Mouse (Mus musculus) neural tube, embryonic 13.5 days (tissue): ENCODE measurements around the gene Ccl17. TPM values are rescaled to one million over a fixed set of nuclear protein-coding genes. Genes with fewer than 3 reads are reported as not detected.
A peak's percentile ranks its signal among the peaks of the same experiment; 100 is the strongest.

Experiments
- ATAC-seq: fragments of 200-750 bp; cut with Nextera tagmentation; 2 replicates; pipeline ENCODE4 v1.8.0; 2017; ENCODE audit warnings: low read depth, mild to moderate bottlenecking, moderate TSS enrichment, moderate library complexity
- H3K27ac ChIP-seq: fragments of 300-500 bp; sonication (generic); replicated peaks from 2 replicates; pipeline ENCODE4 v1.5.1; 2015; ENCODE audit warnings: moderate library complexity, mild to moderate bottlenecking, inconsistent platforms
- H3K27me3 ChIP-seq: fragments of 300-500 bp; sonication (generic); 2 replicates; pipeline ENCODE4 v1.6.1; 2015; ENCODE audit warnings: mild to moderate bottlenecking, inconsistent platforms
- H3K36me3 ChIP-seq: fragments of 300-500 bp; sonication (generic); 2 replicates; pipeline ENCODE4 v1.6.1; 2015; ENCODE audit warnings: mild to moderate bottlenecking, inconsistent platforms
- H3K4me1 ChIP-seq: fragments of 300-500 bp; sonication (generic); replicated peaks from 2 replicates; pipeline ENCODE4 v1.6.1; 2015; ENCODE audit warnings: inconsistent platforms
- H3K4me2 ChIP-seq: fragments of 300-500 bp; sonication (generic); 2 replicates; pipeline ENCODE4 v1.6.1; 2015; ENCODE audit warnings: inconsistent platforms, mild to moderate bottlenecking, moderate library complexity
- H3K4me3 ChIP-seq: fragments of 300-500 bp; sonication (generic); 2 replicates; pipeline ENCODE4 v1.5.1; 2015; ENCODE audit warnings: mild to moderate bottlenecking, inconsistent platforms
- H3K9ac ChIP-seq: fragments of 300-500 bp; sonication (generic); 2 replicates; pipeline ENCODE4 v1.6.1; 2015; ENCODE audit warnings: moderate library complexity, mild to moderate bottlenecking, inconsistent platforms
- H3K9me3 ChIP-seq: fragments of 300-500 bp; sonication (generic); 2 replicates; pipeline ENCODE4 v1.6.1; 2016; ENCODE audit warnings: inconsistent platforms
- WGBS: fragments of 180-500 bp; shearing (Covaris S2); methylation state at CpG from one replicate; pipeline ENCODE4 v1.1.7; 2015; 5-methylcytosine and 5-hydroxymethylcytosine counted together
- polyA plus RNA-seq: library from polyadenylated mRNA; unstranded; fragments of >200 nt; fragmentation: Nextera tagmentation; extraction: Ambion mirVana; gene quantifications from 2 replicates; pipeline ENCODE4 v1.2.1, GENCODE M21; 2015

The Ccl17 gene
- polyA plus RNA-seq, 1 experiment from 2014 or later: not detected

DNA sequence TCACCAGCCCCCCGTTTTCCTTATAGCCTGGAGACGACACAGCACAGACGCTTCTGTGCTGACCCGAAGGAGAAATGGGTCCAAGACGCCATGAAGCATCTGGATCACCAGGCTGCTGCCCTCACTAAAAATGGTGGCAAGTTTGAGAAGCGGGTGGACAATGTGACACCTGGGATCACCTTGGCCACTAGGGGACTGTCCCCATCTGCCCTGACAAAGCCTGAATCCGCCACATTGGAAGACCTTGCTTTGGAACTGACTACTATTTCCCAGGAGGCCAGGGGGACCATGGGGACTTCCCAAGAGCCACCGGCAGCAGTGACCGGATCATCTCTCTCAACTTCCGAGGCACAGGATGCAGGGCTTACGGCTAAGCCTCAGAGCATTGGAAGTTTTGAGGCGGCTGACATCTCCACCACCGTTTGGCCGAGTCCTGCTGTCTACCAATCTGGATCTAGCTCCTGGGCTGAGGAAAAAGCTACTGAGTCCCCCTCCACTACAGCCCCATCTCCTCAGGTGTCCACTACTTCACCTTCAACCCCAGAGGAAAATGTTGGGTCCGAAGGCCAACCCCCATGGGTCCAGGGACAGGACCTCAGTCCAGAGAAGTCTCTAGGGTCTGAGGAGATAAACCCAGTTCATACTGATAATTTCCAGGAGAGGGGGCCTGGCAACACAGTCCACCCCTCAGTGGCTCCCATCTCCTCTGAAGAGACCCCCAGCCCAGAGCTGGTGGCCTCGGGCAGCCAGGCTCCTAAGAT is 30.5 kb upstream of the Ccl17 start:
- Histone ChIP-seq H3K9ac (no peak overlapping the region), H3K4me2 (no peak overlapping the region), H3K4me3 (no peak overlapping the region), H3K27ac (no peak overlapping the region), H3K27me3 (no peaks in the 10 kb centered on the region), H3K4me1 (peaks cover 22% of the 10 kb centered on the region), H3K36me3 (no peaks in the 10 kb centered on the region), H3K9me3 (no peaks in the 10 kb centered on the region)
- no peak for ATAC-seq
- WGBS: 93% methylated on average over 16 of the region's 16 CpGs

DNA sequence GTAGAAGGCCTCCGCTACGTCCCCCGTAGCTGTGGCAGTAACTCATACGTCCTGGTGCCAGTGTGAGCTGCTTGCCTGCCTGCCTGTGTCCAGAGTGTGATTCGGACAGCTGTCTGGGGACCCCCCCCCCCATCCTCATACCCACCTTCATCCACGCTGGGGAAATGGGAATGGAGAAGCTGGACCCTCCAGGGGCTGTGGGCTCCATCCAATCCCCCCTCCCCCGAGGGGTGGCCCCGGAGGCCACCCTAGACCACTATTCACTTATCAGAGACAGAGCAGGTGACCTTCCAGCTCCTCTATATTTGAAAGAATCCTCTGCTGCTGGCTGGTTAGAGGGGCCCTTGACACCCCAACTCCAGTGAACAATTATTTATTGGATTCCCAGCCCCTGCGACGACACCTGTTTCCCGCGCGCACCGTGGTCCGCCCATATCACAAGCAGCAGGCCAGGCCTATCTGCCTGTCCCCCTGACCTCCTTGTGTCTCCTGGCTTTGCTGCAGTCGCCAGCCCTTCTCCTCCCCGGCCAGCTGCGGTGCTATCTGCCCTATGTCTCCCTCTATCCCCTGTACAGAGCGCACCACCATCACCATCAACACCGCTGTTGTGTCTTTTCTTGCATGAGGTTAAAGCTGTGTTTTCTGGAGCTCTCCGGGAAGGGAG is 29.6 kb upstream of the Ccl17 start:
- Histone ChIP-seq H3K4me2 (no peak overlapping the region), H3K36me3 (no peaks in the 10 kb centered on the region), H3K4me3 (no peak overlapping the region), H3K9me3 (no peaks in the 10 kb centered on the region), H3K9ac (no peak overlapping the region), H3K4me1 (peaks cover 22% of the 10 kb centered on the region), H3K27me3 (no peaks in the 10 kb centered on the region), H3K27ac (no peak overlapping the region)
- WGBS: 87% methylated on average over 21 of the region's 21 CpGs
- ATAC-seq: no peak

DNA sequence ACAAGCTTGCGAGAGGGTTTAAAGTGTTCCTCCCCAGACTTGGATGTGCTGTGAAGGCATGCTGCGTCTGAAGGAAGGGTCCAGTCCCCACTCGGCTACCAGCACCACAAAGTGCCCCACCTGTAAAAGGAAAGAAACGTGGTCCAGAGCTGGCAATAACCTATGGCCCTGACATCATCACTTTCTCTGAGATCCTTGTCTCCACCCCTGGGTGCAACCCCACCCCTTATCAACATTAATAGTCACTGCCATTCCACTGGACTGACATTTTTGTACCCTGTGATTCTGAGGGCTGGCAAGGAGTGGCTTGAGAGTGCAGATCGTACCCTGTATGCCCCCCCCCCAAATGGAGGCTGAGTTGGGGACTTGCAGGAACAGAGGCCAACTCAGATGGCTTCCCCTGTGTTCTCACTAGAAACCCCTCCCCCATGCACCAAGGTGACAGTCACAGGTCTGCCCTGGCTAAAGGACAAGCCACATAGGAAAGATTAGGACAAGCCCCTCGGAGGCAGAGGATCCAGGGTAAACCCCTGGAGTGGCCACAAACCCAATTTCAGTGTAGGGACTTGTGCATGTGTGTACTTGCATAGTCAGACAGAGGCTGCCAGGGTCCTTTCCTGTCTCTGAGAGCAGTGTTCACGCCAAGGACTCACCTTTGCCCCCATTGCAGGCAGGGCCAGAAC is 29.0 kb upstream of the Ccl17 start:
- no peaks in the 10 kb centered on the region for H3K36me3 ChIP-seq
- H3K27ac ChIP-seq: no peak overlapping the region
- H3K27me3 ChIP-seq: no peaks in the 10 kb centered on the region
- no peak overlapping the region for H3K9ac ChIP-seq
- no peak overlapping the region for H3K4me2 ChIP-seq
- WGBS: 64% methylated on average over 7 of the region's 7 CpGs
- no peaks in the 10 kb centered on the region for H3K9me3 ChIP-seq
- no peak overlapping the region for H3K4me3 ChIP-seq
- ATAC-seq: no peak
- peaks cover 22% of the 10 kb centered on the region for H3K4me1 ChIP-seq

DNA sequence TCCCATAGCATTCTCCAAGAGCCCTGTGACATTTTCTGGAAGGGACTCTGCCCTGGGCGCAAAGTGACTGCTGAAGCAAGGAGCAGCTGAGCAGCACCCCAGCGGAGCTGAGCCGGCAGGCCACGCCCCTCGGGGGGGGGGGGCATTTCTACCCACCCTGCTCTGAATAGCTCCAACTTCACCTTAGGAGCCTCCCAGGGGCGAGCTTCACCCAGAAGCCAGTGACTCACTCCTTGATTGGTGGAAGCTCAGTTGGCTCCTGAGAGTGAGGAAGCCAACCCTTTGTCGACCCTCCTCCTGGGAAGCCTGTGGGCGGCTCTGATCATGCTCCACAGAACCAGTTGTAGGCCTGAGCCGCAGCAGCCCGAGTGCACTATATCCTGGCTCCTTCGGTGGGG is 28.4 kb upstream of the Ccl17 start:
- Histone ChIP-seq H3K27me3 (no peaks in the 10 kb centered on the region), H3K4me3 (no peak overlapping the region), H3K9me3 (no peaks in the 10 kb centered on the region), H3K4me2 (no peak overlapping the region), H3K4me1 (peaks cover 22% of the 10 kb centered on the region), H3K9ac (no peak overlapping the region), H3K27ac (no peak overlapping the region), H3K36me3 (no peaks in the 10 kb centered on the region)
- ATAC-seq: peak; percentile 30; the same call in 1 of the 2 replicates
- 10% methylated on average over 11 of the region's 11 CpGs for WGBS

DNA sequence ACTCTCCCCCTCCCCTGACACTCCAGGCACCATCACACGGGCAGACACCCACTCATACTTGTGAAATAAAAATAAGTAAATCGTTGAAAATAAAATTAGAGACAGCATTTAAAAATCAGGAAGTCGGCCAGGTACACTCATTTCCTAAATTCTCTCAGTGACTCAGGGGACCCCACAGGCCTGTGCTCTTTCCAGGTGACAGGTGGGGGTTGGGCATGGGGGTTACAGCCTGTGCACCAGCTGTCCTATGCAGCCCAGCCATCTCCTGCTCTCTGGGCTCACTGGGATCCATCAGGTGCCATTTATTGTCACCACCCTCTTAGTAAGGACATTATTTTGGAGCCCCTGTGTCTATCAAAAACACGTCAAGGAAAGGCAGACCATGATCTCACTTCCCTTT is 26.4 kb upstream of the Ccl17 start:
- Histone ChIP-seq H3K27me3 (no peaks in the 10 kb centered on the region), H3K27ac (no peak overlapping the region), H3K4me3 (no peak overlapping the region), H3K36me3 (no peaks in the 10 kb centered on the region), H3K9me3 (no peaks in the 10 kb centered on the region), H3K4me1 (peaks cover 16% of the 10 kb centered on the region), H3K9ac (no peak overlapping the region), H3K4me2 (no peak overlapping the region)
- WGBS: 76% methylated on average over 4 of the region's 4 CpGs
- no peak for ATAC-seq

DNA sequence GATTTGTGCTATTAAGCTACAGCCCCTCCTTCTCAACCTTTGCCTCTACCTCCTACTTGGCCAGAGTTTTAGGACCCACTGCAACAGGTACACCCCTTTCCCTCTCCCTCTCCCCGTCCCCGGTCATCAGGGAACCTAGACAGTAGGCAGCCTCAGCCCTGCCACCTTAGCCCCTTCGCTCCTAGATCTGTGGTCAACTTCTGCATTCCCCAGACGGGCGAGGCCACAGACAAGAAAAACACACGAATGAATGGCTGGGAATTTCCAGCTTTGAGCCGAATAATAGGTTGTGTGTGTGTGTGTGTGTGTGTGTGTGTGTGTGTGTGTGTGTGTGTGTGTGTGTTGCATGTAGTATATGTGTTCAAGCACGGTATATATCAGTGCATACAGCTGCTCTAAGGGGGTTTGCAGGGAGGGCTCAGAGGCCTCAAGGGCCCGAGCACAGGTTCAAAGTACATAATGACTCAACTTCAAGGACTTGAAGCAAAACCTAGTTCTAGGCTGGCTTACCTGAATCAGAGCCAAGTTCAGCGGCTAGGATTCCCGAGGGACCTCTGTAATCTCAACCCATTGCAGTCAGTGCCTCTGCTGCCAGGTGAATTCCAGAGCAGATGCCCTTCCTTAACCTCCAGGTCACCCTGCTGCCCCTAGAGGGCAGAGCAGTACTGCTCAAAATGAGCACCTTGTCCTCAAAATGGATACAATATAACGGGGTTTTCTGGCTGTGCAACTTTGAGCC is 24.8 kb upstream of the Ccl17 start:
- Histone ChIP-seq H3K27me3 (no peaks in the 10 kb centered on the region), H3K9me3 (no peaks in the 10 kb centered on the region), H3K9ac (no peak overlapping the region), H3K27ac (no peak overlapping the region), H3K36me3 (no peaks in the 10 kb centered on the region), H3K4me3 (no peak overlapping the region), H3K4me1 (peaks cover 15% of the 10 kb centered on the region), H3K4me2 (no peak overlapping the region)
- 71% methylated on average over 12 of the region's 12 CpGs for WGBS
- ATAC-seq: no peak

DNA sequence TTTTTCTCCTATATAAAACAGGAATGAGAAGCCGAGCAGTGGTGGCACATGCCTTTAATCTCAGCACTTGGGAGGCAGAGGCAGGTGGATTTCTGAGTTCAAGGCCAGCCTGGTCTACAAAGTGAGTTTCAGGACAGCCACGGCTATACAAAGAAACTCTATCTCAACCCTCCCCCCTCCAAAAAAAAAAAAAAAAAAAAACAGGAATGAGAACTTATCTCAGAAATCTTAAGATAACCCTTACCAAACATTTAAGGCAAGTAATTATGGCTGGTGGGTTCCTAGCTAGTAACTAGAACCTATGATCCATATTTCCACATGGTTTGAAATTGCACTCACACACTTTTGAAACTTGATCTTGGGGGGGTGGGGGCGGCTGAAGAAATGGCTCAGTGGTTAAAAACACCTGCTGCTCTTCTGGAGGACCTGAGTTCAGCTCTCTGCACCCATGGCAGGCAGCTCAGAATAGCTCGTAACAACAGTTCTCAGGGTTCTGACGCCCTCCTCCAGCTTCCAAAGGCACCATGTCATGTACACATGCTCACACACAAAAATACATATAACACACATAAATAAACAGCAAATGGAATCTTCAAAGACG is 24.2 kb upstream of the Ccl17 start:
- no peak for ATAC-seq
- peaks cover 15% of the 10 kb centered on the region for H3K4me1 ChIP-seq
- no peak overlapping the region for H3K4me2 ChIP-seq
- WGBS: 69% methylated on average over 6 of the region's 6 CpGs
- no peak overlapping the region for H3K27ac ChIP-seq
- no peaks in the 10 kb centered on the region for H3K27me3 ChIP-seq
- no peaks in the 10 kb centered on the region for H3K36me3 ChIP-seq
- no peak overlapping the region for H3K4me3 ChIP-seq
- H3K9ac ChIP-seq: no peak overlapping the region
- no peaks in the 10 kb centered on the region for H3K9me3 ChIP-seq

DNA sequence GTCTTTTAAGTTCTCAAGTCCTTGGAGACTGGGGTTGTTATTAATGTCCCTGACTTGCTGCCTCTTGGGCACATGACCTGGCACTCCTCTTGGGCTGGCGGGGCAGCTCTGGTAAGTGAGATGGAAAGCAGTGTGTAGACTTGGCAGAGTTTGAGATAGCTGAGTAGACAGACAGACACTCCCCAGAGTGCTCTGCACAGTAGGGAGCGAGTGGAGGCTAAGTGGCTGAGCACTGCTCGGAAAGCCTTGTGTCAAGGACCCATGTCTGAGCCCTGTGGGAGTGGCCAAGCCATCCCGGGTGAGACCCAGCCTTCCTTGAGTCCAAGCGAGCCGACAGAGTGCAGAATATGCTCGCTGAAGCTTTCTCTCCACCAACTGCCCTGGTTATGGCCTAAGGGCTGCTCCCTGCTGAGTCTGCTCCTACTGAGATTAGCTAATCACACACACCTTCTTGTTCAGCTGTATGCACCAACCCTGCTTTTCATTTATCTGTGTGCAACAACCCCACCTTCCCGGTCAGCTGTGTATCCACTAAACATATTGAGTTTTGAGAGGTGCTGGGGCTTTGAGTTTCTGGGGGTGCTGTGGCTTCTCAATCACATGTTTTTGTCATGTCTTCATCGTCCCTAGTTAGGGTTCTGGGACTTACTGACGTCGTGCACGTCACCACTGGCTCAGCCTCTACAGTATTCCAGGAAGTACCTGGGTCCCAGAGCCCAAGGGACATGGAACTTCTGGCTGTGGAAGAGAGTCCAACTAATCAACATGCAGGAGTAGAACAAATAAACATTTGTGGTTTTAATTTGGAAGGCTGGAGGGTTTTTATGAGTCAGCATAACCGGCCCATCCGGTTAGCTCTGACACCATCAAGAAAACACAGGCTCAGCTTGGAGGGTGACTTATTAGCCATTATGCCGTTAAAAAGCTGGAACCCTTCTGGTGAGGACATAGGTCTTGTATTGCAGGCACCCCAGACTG is 22.4 kb upstream of the Ccl17 start:
- WGBS: 65% methylated on average over 15 of the region's 15 CpGs
- H3K27me3 ChIP-seq: no peaks in the 10 kb centered on the region
- no peak overlapping the region for H3K27ac ChIP-seq
- H3K9me3 ChIP-seq: no peaks in the 10 kb centered on the region
- no peak overlapping the region for H3K4me2 ChIP-seq
- no peak overlapping the region for H3K9ac ChIP-seq
- no peak for ATAC-seq
- 0 out of 2 replicates have a peak, but pooled peaks cover 6% of the 10 kb centered on the region for H3K4me1 ChIP-seq
- H3K36me3 ChIP-seq: no peaks in the 10 kb centered on the region
- no peak overlapping the region for H3K4me3 ChIP-seq

DNA sequence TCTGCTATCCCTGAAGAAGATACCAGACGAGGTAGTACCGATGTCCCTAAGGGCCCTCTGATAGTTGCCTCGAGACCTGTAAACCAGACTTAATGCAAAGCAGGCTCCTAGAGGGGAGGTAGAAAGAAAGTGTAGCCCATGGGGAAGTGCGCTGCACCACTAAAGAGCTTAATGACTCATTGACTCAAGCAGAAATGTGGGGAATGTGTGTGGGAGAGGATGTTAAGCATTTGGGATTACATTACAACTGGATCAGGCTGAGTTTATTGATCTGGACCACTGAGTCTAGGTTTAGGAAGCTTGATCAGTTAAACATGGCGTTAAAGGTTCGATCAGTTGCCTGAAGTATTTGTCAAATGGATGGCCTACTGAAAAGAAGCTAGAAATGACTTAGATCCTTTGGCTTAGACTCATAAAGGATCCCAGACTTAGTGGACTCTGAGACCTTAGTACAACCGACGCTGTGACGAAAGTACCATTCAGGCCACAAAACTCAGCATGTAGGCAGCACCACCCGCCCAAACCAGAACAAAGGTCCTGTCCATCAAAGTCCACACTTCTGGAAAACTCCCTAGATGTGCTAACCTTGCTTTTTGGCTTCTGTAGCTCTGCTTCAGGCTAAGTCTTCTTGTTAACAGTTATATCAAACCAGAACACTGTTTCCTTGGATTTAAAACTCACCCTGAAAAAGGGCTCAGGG is 20.8 kb upstream of the Ccl17 start:
- no peak for ATAC-seq
- Histone ChIP-seq H3K4me2 (no peak overlapping the region), H3K4me1 (0 out of 2 replicates have a peak, but pooled peaks cover 6% of the 10 kb centered on the region), H3K4me3 (no peak overlapping the region), H3K9me3 (no peaks in the 10 kb centered on the region), H3K36me3 (no peaks in the 10 kb centered on the region), H3K9ac (no peak overlapping the region), H3K27ac (no peak overlapping the region), H3K27me3 (no peaks in the 10 kb centered on the region)
- WGBS: 64% methylated on average over 10 of the region's 10 CpGs

DNA sequence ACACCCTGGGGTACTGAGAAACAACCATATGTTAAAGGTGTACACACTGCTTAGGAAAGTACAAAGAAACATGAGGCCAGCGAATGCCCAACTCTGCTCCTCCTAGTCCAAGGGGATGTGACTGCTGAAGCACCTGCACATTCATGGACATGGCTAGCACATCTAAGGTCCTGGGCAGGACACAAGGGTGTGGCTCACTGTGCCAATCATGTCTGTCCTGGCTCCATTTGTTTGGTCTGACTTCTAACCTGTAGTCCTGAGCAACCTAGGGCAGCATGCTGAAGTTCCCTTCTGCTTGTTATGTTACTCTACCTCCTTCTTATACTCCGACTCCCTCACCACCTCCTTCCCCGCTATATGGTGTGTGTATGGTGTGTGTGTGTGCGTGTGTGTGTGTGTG is 15.9 kb upstream of the Ccl17 start:
- no peak for ATAC-seq
- Histone ChIP-seq H3K9me3 (no peaks in the 10 kb centered on the region), H3K27me3 (no peaks in the 10 kb centered on the region), H3K4me3 (no peak overlapping the region), H3K4me1 (no peaks in the 10 kb centered on the region), H3K9ac (no peak overlapping the region), H3K4me2 (no peak overlapping the region), H3K36me3 (no peaks in the 10 kb centered on the region), H3K27ac (no peak overlapping the region)
- WGBS: 93% methylated on average over 4 of the region's 4 CpGs
